Mouse (Mus musculus): ENCODE measurements around the gene 1700010B08Rik. TPM values are rescaled to one million over a fixed set of nuclear protein-coding genes. Genes with fewer than 3 reads are reported as not detected.
"Not testable (repeated sequence)": the region's sequence is repeated elsewhere in the genome, so short reads cannot be mapped to it uniquely, and the experiment has no call there.

1700010B08Rik gene
- polyA plus RNA-seq, 1 experiment from 2014 or later, result not detected

DNA sequence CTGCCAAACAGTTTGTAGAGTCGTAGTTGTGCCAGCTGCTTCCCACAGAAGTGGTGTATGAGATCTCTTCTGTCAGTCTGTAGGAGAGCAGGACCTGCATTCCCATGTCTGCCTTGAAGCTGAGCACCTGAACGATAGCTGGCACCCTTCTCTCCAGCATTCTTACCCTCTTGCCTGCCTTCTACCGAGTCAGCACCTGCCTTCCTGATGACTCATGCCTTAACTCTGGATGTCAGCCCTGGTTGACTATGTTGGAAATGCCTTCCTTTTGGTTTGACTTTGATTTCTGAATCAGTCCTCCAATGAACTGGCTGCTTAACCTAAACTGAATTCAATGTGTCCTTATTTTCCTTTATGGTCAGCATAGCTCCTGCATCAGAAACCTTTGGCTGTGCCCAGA is 20.4 kb upstream of the 1700010B08Rik start:
- Histone ChIP-seq H3K4me2 (ENCODE audit: low read depth, low read length) (no peak overlapping the region), H3K9ac (replicated peaks) (no peak overlapping the region), H3K4me3 (ENCODE audit: low read depth, low read length) (no peak overlapping the region), H3K27me3 (ENCODE audit: insufficient read depth, low read length) (no peaks in the 10 kb centered on the region), H3K4me1 (ENCODE audit: insufficient read depth) (no peaks in the 10 kb centered on the region), H3K9me3 (ENCODE audit: low read length) (no peaks in the 10 kb centered on the region), H3K36me3 (replicated peaks; ENCODE audit: insufficient read depth, low read length) (peaks cover 54% of the 10 kb centered on the region), H3K27ac (ENCODE audit: low read depth) (no peak overlapping the region)
- no peak for DNase-seq
- no peak for ATAC-seq
- 86% methylated on average over 3 of the region's 3 CpGs for WGBS (ENCODE audit: insufficient replicate concordance)
- no peak for TF ChIP-seq CTCF (IDR thresholded peaks at IDR 0.05; ENCODE audit: low read depth)
- no peak for TF ChIP-seq EP300 (IDR thresholded peaks at IDR 0.05; ENCODE audit: low read depth)

DNA sequence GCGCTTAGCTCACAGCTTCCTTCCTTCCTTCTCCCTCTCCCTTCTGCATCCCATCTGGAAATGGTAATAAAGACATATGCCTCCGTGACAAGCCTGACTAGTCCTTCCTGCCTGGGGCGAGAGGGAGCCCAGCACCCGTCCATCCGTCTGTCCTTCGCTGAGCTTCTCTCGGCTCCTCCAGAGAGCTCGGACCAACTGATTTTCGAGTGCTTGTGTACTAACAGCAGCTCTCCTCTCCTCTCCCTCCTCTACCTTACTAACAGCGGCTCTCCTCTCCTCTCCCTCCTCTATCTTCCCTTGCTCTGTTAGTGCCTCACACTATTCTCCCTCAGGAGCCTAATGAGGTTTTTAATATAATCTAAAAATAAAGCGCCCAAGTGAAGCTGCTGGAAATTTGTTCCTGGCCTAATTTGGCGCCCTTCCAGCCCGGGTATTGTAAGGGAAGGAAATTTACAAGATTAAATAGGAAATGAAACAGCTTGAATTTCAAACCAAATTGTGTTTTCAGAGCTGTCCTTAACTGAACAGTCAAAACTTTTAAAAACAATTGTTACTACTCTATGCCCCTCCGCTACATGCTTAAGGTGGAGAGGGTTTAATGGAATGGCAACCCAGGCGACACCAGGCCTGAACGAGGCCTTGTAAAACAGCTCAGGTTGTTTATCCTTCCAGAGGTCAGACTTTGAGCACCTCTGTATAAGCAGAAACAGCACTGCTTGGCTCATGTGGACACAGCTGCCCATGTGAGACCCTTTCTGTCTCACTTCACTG is 16.9 kb upstream of the 1700010B08Rik start:
- Histone ChIP-seq H3K27me3 (ENCODE audit: insufficient read depth, low read length) (no peaks in the 10 kb centered on the region), H3K36me3 (replicated peaks; ENCODE audit: insufficient read depth, low read length) (peaks cover 38% of the 10 kb centered on the region), H3K4me2 (ENCODE audit: low read depth, low read length) (no peak overlapping the region), H3K9me3 (ENCODE audit: low read length) (no peaks in the 10 kb centered on the region), H3K4me3 (ENCODE audit: low read depth, low read length) (no peak overlapping the region), H3K4me1 (ENCODE audit: insufficient read depth) (no peaks in the 10 kb centered on the region), H3K27ac (ENCODE audit: low read depth) (peak overlapping the region; percentile 39; the same call in 1 of the 2 replicates), H3K9ac (replicated peaks) (no peak overlapping the region)
- TF ChIP-seq CTCF (IDR thresholded peaks at IDR 0.05; ENCODE audit: low read depth) (no peak), EP300 (IDR thresholded peaks at IDR 0.05; ENCODE audit: low read depth) (no peak)
- DNase-seq (no peak), ATAC-seq (no peak)
- WGBS (ENCODE audit: insufficient replicate concordance), result 76% methylated on average over 16 of the region's 16 CpGs

DNA sequence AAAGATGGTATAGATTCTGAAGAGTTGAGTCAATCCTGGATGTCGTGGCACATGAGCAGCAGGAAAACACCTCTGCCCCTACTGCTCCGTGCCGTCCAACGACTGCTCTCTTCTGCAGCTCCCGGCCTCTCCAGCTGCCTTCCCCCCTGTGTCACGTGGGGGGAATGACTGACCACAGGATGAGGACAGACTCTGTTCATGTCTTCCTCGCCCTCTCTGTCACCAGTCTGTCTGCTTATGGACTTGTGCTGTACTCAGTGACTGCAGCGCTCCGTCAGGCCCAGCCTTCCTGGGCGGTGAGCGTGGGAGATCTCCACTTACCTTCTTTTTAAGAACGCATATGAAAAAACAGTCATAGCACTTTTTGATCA is 16.4 kb upstream of the 1700010B08Rik start:
- no peaks in the 10 kb centered on the region for H3K9me3 ChIP-seq (ENCODE audit: low read length)
- 82% methylated on average over 12 of the region's 12 CpGs for WGBS (ENCODE audit: insufficient replicate concordance)
- no peaks in the 10 kb centered on the region for H3K27me3 ChIP-seq (ENCODE audit: insufficient read depth, low read length)
- no peak overlapping the region for H3K4me2 ChIP-seq (ENCODE audit: low read depth, low read length)
- no peak overlapping the region for H3K27ac ChIP-seq (ENCODE audit: low read depth)
- no peak overlapping the region for H3K9ac ChIP-seq (replicated peaks)
- TF ChIP-seq EP300 (IDR thresholded peaks at IDR 0.05; ENCODE audit: low read depth) (no peak), CTCF (IDR thresholded peaks at IDR 0.05; ENCODE audit: low read depth) (no peak)
- ATAC-seq (no peak), DNase-seq (no peak)
- H3K36me3 ChIP-seq (replicated peaks; ENCODE audit: insufficient read depth, low read length), result peaks cover 33% of the 10 kb centered on the region
- H3K4me1 ChIP-seq (ENCODE audit: insufficient read depth), result no peaks in the 10 kb centered on the region
- H3K4me3 ChIP-seq (ENCODE audit: low read depth, low read length), result no peak overlapping the region

DNA sequence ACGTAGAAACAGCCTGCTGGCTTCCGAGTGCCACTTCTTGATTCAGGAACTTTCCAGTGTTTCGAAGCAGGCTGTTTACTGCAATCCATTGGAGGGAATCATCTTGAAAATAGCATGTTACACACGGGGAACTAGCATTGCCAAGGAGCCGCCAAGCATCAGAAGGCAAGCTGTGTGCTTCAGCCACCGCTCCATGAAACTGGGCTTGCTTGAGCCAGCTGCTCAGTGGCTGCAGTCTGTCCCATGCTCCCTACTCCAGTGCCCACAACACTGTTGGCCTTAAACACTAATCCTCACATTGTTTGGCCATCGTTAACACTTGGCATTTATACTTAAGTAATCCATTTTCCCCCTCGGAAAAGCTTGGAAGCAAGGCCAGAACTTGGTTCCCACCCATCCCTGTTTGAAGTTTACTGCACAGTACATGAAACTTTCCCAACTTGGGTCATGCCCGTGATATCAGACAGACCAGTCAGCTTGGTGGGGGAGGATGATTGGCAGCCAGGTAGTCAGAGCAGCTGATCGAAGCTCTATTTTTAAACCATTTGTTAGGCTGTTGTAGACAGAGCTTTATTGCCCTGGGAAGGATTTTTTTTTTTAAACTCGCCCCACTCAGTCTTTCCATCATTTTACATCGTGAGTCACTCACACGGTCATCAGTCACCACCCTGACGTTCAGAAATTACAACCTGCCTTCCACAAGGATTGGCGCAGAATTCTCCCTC is 13.2 kb upstream of the 1700010B08Rik start:
- Histone ChIP-seq H3K4me2 (ENCODE audit: low read depth, low read length) (no peak overlapping the region), H3K4me1 (ENCODE audit: insufficient read depth) (no peaks in the 10 kb centered on the region), H3K9me3 (ENCODE audit: low read length) (no peaks in the 10 kb centered on the region), H3K36me3 (replicated peaks; ENCODE audit: insufficient read depth, low read length) (peaks cover 22% of the 10 kb centered on the region), H3K27me3 (ENCODE audit: insufficient read depth, low read length) (no peaks in the 10 kb centered on the region), H3K9ac (replicated peaks) (no peak overlapping the region), H3K27ac (ENCODE audit: low read depth) (no peak overlapping the region), H3K4me3 (ENCODE audit: low read depth, low read length) (no peak overlapping the region)
- DNase-seq (no peak), ATAC-seq (no peak)
- TF ChIP-seq EP300 (IDR thresholded peaks at IDR 0.05; ENCODE audit: low read depth) (no peak), CTCF (IDR thresholded peaks at IDR 0.05; ENCODE audit: low read depth) (no peak)
- 89% methylated on average over 15 of the region's 15 CpGs for WGBS (ENCODE audit: insufficient replicate concordance)

DNA sequence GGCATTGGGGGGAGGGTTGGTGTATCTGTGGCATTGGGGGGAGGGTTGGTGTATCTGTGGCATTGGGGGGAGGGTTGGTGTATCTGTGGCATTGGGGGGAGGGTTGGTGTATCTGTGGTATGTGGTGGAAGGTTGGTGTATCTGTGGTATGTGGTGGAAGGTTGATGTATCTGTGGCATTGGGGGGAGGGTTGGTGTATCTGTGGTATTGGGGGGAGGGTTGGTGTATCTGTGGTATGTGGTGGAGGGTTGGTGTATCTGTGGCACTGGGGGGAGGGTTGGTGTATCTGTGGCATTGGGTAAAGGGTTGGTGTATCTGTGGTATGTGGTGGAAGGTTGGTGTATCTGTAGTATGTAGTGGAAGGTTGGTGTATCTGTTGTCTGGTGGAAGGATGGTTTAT is 11.6 kb upstream of the 1700010B08Rik start:
- not testable (repeated sequence) for H3K9me3 ChIP-seq (ENCODE audit: low read length); H3K27me3 ChIP-seq (ENCODE audit: insufficient read depth, low read length); H3K27ac ChIP-seq (ENCODE audit: low read depth); H3K9ac ChIP-seq (replicated peaks); H3K4me3 ChIP-seq (ENCODE audit: low read depth, low read length); DNase-seq; H3K4me1 ChIP-seq (ENCODE audit: insufficient read depth); ATAC-seq; H3K4me2 ChIP-seq (ENCODE audit: low read depth, low read length)
- peaks cover 15% of the 10 kb centered on the region; the same call in 1 of the 2 replicates for H3K36me3 ChIP-seq (replicated peaks; ENCODE audit: insufficient read depth, low read length)

DNA sequence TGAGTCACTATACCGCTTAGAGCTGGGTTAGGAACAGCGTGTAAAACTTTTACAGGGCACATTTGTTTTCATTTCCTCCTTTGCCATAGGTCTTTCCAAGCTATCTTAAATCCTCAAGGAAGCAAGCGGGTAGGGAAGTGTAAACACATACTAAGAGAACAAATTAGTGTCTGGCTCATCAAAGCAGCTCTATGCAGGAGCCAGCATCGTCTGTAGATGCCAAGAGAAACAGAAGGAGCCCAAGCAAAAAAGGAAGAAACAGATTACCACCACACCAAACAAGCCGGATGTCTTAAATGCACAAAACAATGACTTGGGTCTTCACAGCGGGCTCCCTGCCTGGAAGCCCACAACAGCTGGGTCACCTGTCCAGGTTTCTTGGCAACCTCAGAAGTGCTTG is 9.0 kb upstream of the 1700010B08Rik start:
- DNase-seq, result no peak
- no peaks in the 10 kb centered on the region for H3K27me3 ChIP-seq (ENCODE audit: insufficient read depth, low read length)
- no peaks in the 10 kb centered on the region for H3K9me3 ChIP-seq (ENCODE audit: low read length)
- no peak for TF ChIP-seq EP300 (IDR thresholded peaks at IDR 0.05; ENCODE audit: low read depth)
- H3K36me3 ChIP-seq (replicated peaks; ENCODE audit: insufficient read depth, low read length), result 0 out of 2 replicates have a peak, but pooled peaks cover 4% of the 10 kb centered on the region
- H3K4me1 ChIP-seq (ENCODE audit: insufficient read depth), result no peaks in the 10 kb centered on the region
- H3K4me3 ChIP-seq (ENCODE audit: low read depth, low read length), result no peak overlapping the region
- H3K4me2 ChIP-seq (ENCODE audit: low read depth, low read length), result no peak overlapping the region
- H3K27ac ChIP-seq (ENCODE audit: low read depth), result no peak overlapping the region
- H3K9ac ChIP-seq (replicated peaks), result no peak overlapping the region
- no peak for ATAC-seq
- WGBS (ENCODE audit: insufficient replicate concordance), result 72% methylated on average over 6 of the region's 6 CpGs
